Mouse (Mus musculus): ENCODE measurements at regions not wholly inside any gene's neighbourhood (a gene's known extent, or its start where the extent isn't known, plus 50 kb on each side); places are given as distances from the start of the nearest gene placed in this dataset.

- no peak overlapping the region for H3K9ac ChIP-seq
- no peak overlapping the region for H3K4me3 ChIP-seq (ENCODE audit: low read depth, low read length)
- H3K4me2 ChIP-seq, result no peak overlapping the region
- TF ChIP-seq CTCF (IDR thresholded peaks at IDR 0.05; ENCODE audit: low read depth), result no peak
- no peaks in the 10 kb centered on the region for H3K27me3 ChIP-seq (ENCODE audit: insufficient read depth, low read length)
- H3K4me1 ChIP-seq (ENCODE audit: insufficient read depth), result no peaks in the 10 kb centered on the region
- H3K27ac ChIP-seq (ENCODE audit: low read depth), result no peak overlapping the region
- ATAC-seq (ENCODE audit: insufficient read depth) (no peak), DNase-seq (no peak)
- H3K9me3 ChIP-seq (ENCODE audit: low read depth, low read length), result no peaks in the 10 kb centered on the region
- H3K36me3 ChIP-seq (ENCODE audit: insufficient read depth), result no peaks in the 10 kb centered on the region
- WGBS, result 86% methylated on average over 2 of the region's 2 CpGs
These were observed 182.2 kb upstream of the Tll1 start for GRCm38 (mm10) chr8:64388299-64388698.

- TF ChIP-seq CTCF (IDR thresholded peaks at IDR 0.05; ENCODE audit: low read depth), result no peak
- no peak for ATAC-seq (ENCODE audit: insufficient read depth)
- H3K4me2 ChIP-seq, result no peak overlapping the region
- no peak overlapping the region for H3K27ac ChIP-seq (ENCODE audit: low read depth)
- H3K9ac ChIP-seq, result no peak overlapping the region
- H3K36me3 ChIP-seq (ENCODE audit: insufficient read depth), result no peaks in the 10 kb centered on the region
- H3K4me1 ChIP-seq (ENCODE audit: insufficient read depth), result no peaks in the 10 kb centered on the region
- 52% methylated on average over 9 of the region's 9 CpGs for WGBS
- H3K4me3 ChIP-seq (ENCODE audit: low read depth, low read length), result no peak overlapping the region
- H3K27me3 ChIP-seq (ENCODE audit: insufficient read depth, low read length), result no peaks in the 10 kb centered on the region
- peak; percentile 24 for DNase-seq
- no peaks in the 10 kb centered on the region for H3K9me3 ChIP-seq (ENCODE audit: low read depth, low read length)
These were observed 173.8 kb upstream of the Tll1 start for GRCm38 (mm10) chr8:64379732-64380349.

- ATAC-seq (ENCODE audit: insufficient read depth), result no peak
- Histone ChIP-seq H3K4me1 (ENCODE audit: insufficient read depth) (no peaks in the 10 kb centered on the region), H3K4me3 (ENCODE audit: low read depth, low read length) (no peak overlapping the region)
These were observed 171.8 kb upstream of the Tll1 start for GRCm38 (mm10) chr8:64377830-64378229.

GRCm38 (mm10) chr8:64375509-64375908 lies 169.4 kb upstream of the Tll1 start:
- H3K9me3 ChIP-seq (ENCODE audit: low read depth, low read length), result no peaks in the 10 kb centered on the region
- ATAC-seq (ENCODE audit: insufficient read depth), result no peak

More at GRCm38 (mm10) chr8:64377830-64378229, 171.8 kb upstream of the Tll1 start:
- no peak for TF ChIP-seq CTCF (IDR thresholded peaks at IDR 0.05; ENCODE audit: low read depth)
- H3K27me3 ChIP-seq (ENCODE audit: insufficient read depth, low read length), result no peaks in the 10 kb centered on the region
- no peak for DNase-seq
- H3K9ac ChIP-seq, result no peak overlapping the region
- H3K27ac ChIP-seq (ENCODE audit: low read depth), result no peak overlapping the region
- H3K4me2 ChIP-seq, result no peak overlapping the region
- no peaks in the 10 kb centered on the region for H3K36me3 ChIP-seq (ENCODE audit: insufficient read depth)
- 67% methylated on average over 2 of the region's 2 CpGs for WGBS
- H3K9me3 ChIP-seq (ENCODE audit: low read depth, low read length), result no peaks in the 10 kb centered on the region

GRCm38 (mm10) chr8:64374980-64375379 lies 168.9 kb upstream of the Tll1 start:
- WGBS, result 38% methylated on average over 5 of the region's 5 CpGs
- Histone ChIP-seq H3K9me3 (ENCODE audit: low read depth, low read length) (no peaks in the 10 kb centered on the region), H3K9ac (no peak overlapping the region), H3K27me3 (ENCODE audit: insufficient read depth, low read length) (no peaks in the 10 kb centered on the region), H3K4me1 (ENCODE audit: insufficient read depth) (no peaks in the 10 kb centered on the region), H3K4me2 (no peak overlapping the region), H3K4me3 (ENCODE audit: low read depth, low read length) (no peak overlapping the region), H3K36me3 (ENCODE audit: insufficient read depth) (no peaks in the 10 kb centered on the region), H3K27ac (ENCODE audit: low read depth) (no peak overlapping the region)
- DNase-seq (no peak), ATAC-seq (ENCODE audit: insufficient read depth) (no peak)
- no peak for TF ChIP-seq CTCF (IDR thresholded peaks at IDR 0.05; ENCODE audit: low read depth)

More at GRCm38 (mm10) chr8:64375509-64375908, 169.4 kb upstream of the Tll1 start:
- WGBS, result 60% methylated on average over 4 of the region's 4 CpGs
- no peak overlapping the region for H3K27ac ChIP-seq (ENCODE audit: low read depth)
- peak; percentile 9 for DNase-seq
- no peak for TF ChIP-seq CTCF (IDR thresholded peaks at IDR 0.05; ENCODE audit: low read depth)
- H3K36me3 ChIP-seq (ENCODE audit: insufficient read depth), result no peaks in the 10 kb centered on the region
- no peaks in the 10 kb centered on the region for H3K4me1 ChIP-seq (ENCODE audit: insufficient read depth)
- no peak overlapping the region for H3K4me3 ChIP-seq (ENCODE audit: low read depth, low read length)
- H3K27me3 ChIP-seq (ENCODE audit: insufficient read depth, low read length), result no peaks in the 10 kb centered on the region
- H3K4me2 ChIP-seq, result no peak overlapping the region
- no peak overlapping the region for H3K9ac ChIP-seq

- ATAC-seq (ENCODE audit: insufficient read depth), result peak; percentile 90
- Histone ChIP-seq H3K36me3 (ENCODE audit: insufficient read depth) (no peaks in the 10 kb centered on the region), H3K4me1 (ENCODE audit: insufficient read depth) (no peaks in the 10 kb centered on the region), H3K4me3 (ENCODE audit: low read depth, low read length) (no peak overlapping the region), H3K9ac (no peak overlapping the region), H3K27ac (ENCODE audit: low read depth) (no peak overlapping the region), H3K4me2 (no peak overlapping the region), H3K27me3 (ENCODE audit: insufficient read depth, low read length) (no peaks in the 10 kb centered on the region), H3K9me3 (ENCODE audit: low read depth, low read length) (no peaks in the 10 kb centered on the region)
- no peak for TF ChIP-seq CTCF (IDR thresholded peaks at IDR 0.05; ENCODE audit: low read depth)
- 5% methylated on average over 6 of the region's 6 CpGs for WGBS
- DNase-seq, result peak; percentile 71
These were observed 163.9 kb upstream of the Tll1 start for GRCm38 (mm10) chr8:64369973-64370372.

- H3K9ac ChIP-seq, result no peak overlapping the region
- ATAC-seq (ENCODE audit: insufficient read depth) (no peak), DNase-seq (no peak)
- no peak overlapping the region for H3K4me3 ChIP-seq (ENCODE audit: low read depth, low read length)
- no peaks in the 10 kb centered on the region for H3K4me1 ChIP-seq (ENCODE audit: insufficient read depth)
- H3K27me3 ChIP-seq (ENCODE audit: insufficient read depth, low read length), result no peaks in the 10 kb centered on the region
- no peaks in the 10 kb centered on the region for H3K36me3 ChIP-seq (ENCODE audit: insufficient read depth)
- 91% methylated on average over 4 of the region's 4 CpGs for WGBS
- no peak for TF ChIP-seq CTCF (IDR thresholded peaks at IDR 0.05; ENCODE audit: low read depth)
- H3K27ac ChIP-seq (ENCODE audit: low read depth), result no peak overlapping the region
- H3K9me3 ChIP-seq (ENCODE audit: low read depth, low read length), result no peaks in the 10 kb centered on the region
- no peak overlapping the region for H3K4me2 ChIP-seq
These were observed 161.8 kb upstream of the Tll1 start for GRCm38 (mm10) chr8:64367906-64368305.

GRCm38 (mm10) chr8:64366974-64367266 lies 160.8 kb upstream of the Tll1 start:
- H3K4me1 ChIP-seq (ENCODE audit: insufficient read depth), result no peaks in the 10 kb centered on the region
- 63% methylated on average over 9 of the region's 9 CpGs for WGBS
- no peaks in the 10 kb centered on the region for H3K36me3 ChIP-seq (ENCODE audit: insufficient read depth)
- TF ChIP-seq CTCF (IDR thresholded peaks at IDR 0.05; ENCODE audit: low read depth), result no peak
- H3K27ac ChIP-seq (ENCODE audit: low read depth), result no peak overlapping the region
- DNase-seq (no peak), ATAC-seq (ENCODE audit: insufficient read depth) (0 out of 2 replicates have a peak, but pooled peaks have one; percentile 45)
- no peaks in the 10 kb centered on the region for H3K9me3 ChIP-seq (ENCODE audit: low read depth, low read length)
- H3K9ac ChIP-seq, result no peak overlapping the region
- H3K27me3 ChIP-seq (ENCODE audit: insufficient read depth, low read length), result no peaks in the 10 kb centered on the region
- no peak overlapping the region for H3K4me3 ChIP-seq (ENCODE audit: low read depth, low read length)
- no peak overlapping the region for H3K4me2 ChIP-seq

Data from lung, embryonic 14.5 days (tissue).